Mouse (Mus musculus): ENCODE measurements around the gene Kdm4a. TPM values are rescaled to one million over a fixed set of nuclear protein-coding genes. Genes with fewer than 3 reads are reported as not detected.
A peak's percentile ranks its signal among the peaks of the same experiment; 100 is the strongest.

The Kdm4a gene
- polyA plus RNA-seq, 1 experiment = 66.6 TPM

DNA sequence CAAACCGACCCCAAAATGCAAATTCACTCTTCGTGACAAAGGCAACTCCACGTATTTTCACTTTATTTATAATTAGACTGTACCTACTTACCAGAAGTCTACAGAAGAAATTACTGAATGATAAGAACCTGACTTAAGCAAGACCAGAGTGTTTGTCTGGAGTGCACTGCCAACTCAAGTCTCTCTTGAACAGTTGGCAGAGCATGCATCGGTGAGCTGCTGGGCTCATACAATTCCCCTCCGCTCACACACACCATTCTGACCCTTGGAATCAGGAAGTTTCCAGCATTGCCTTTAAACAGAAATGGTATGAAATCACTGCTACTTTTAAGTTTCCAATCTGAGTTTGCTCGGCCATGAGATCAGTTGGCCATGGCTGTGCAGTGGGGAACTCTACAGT lies 81.3 kb downstream of the Kdm4a start:
- H3K79me2 ChIP-seq (ENCODE audit: control insufficient read depth, insufficient read depth) = no peaks in the 10 kb centered on the region
- H3K4me3 ChIP-seq = no peak overlapping the region
- H3K4me2 ChIP-seq (ENCODE audit: low read depth) = no peak overlapping the region
- TF ChIP-seq POLR2A (IDR thresholded peaks at IDR 0.05; ENCODE audit: insufficient read length, low read depth) (no peak), CEBPB (IDR thresholded peaks at IDR 0.05; ENCODE audit: insufficient read depth, poor library complexity, severe bottlenecking) (no peak), POLR2AphosphoS2 (IDR thresholded peaks at IDR 0.05; ENCODE audit: insufficient read length, low read depth) (no peak), REST (IDR thresholded peaks at IDR 0.05; ENCODE audit: insufficient read depth, insufficient read length) (no peak), SRF (IDR thresholded peaks at IDR 0.05; ENCODE audit: control insufficient read depth, insufficient read length, low read depth) (no peak), TCF12 (IDR thresholded peaks at IDR 0.05; ENCODE audit: insufficient read depth, poor library complexity, severe bottlenecking) (no peak), MAX (IDR thresholded peaks at IDR 0.05; ENCODE audit: low read depth) (no peak)
- no peaks in the 10 kb centered on the region for H3K36me3 ChIP-seq (ENCODE audit: control insufficient read depth, insufficient read depth)
- no peak overlapping the region for H3ac ChIP-seq (ENCODE audit: control insufficient read depth, insufficient read length)
- no peaks in the 10 kb centered on the region for H3K27me3 ChIP-seq (ENCODE audit: control insufficient read depth, insufficient read depth, insufficient read length)

DNA sequence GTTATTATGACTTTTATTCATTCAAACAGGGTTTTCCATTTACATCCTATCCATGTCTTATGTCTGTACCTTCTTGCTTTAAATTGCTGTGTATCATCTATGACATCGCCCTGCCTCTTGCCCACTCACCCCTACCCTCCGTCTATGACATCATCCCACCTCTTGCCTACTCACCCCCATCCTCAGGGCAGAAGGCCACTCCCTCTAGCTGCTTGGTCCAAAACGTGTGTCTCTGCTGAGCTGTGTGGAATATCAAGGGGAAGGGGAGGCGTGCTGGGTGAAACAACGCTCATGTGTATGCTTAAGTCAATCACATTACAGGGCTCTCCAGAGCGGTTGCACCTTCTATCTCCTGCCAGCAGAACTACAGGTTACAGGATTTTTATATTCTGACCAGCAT lies 83.8 kb downstream of the Kdm4a start:
- no peaks in the 10 kb centered on the region for H3K79me2 ChIP-seq (ENCODE audit: control insufficient read depth, insufficient read depth)
- no peak overlapping the region for H3ac ChIP-seq (ENCODE audit: control insufficient read depth, insufficient read length)
- no peak overlapping the region for H3K4me2 ChIP-seq (ENCODE audit: low read depth)
- TF ChIP-seq POLR2AphosphoS2 (IDR thresholded peaks at IDR 0.05; ENCODE audit: insufficient read length, low read depth) (no peak), USF1 (IDR thresholded peaks at IDR 0.05; ENCODE audit: low read depth) (no peak), TCF3 (IDR thresholded peaks at IDR 0.05; ENCODE audit: insufficient read length, low read depth) (no peak), TCF12 (IDR thresholded peaks at IDR 0.05; ENCODE audit: insufficient read depth, poor library complexity, severe bottlenecking) (no peak), E2F4 (IDR thresholded peaks at IDR 0.05; ENCODE audit: insufficient read depth) (no peak), MYOG (IDR thresholded peaks at IDR 0.05; ENCODE audit: control insufficient read depth in 1 of 3, insufficient read depth in 1 of 3, insufficient read length in 2 of 3, low read depth in 2 of 3) (no peak), POLR2A (IDR thresholded peaks at IDR 0.05; ENCODE audit: insufficient read length, low read depth) (no peak), MYOD1 (IDR thresholded peaks at IDR 0.05; ENCODE audit: control insufficient read depth in 1 of 3, insufficient read length in 2 of 3, low read depth in 2 of 3) (no peak), CEBPB (IDR thresholded peaks at IDR 0.05; ENCODE audit: insufficient read depth, poor library complexity, severe bottlenecking) (no peak), REST (IDR thresholded peaks at IDR 0.05; ENCODE audit: insufficient read depth, insufficient read length) (no peak), SRF (IDR thresholded peaks at IDR 0.05; ENCODE audit: control insufficient read depth, insufficient read length, low read depth) (no peak)
- H3K4me3 ChIP-seq = no peak overlapping the region
- no peaks in the 10 kb centered on the region for H3K36me3 ChIP-seq (ENCODE audit: control insufficient read depth, insufficient read depth)
- no peaks in the 10 kb centered on the region for H3K27me3 ChIP-seq (ENCODE audit: control insufficient read depth, insufficient read depth, insufficient read length)

DNA sequence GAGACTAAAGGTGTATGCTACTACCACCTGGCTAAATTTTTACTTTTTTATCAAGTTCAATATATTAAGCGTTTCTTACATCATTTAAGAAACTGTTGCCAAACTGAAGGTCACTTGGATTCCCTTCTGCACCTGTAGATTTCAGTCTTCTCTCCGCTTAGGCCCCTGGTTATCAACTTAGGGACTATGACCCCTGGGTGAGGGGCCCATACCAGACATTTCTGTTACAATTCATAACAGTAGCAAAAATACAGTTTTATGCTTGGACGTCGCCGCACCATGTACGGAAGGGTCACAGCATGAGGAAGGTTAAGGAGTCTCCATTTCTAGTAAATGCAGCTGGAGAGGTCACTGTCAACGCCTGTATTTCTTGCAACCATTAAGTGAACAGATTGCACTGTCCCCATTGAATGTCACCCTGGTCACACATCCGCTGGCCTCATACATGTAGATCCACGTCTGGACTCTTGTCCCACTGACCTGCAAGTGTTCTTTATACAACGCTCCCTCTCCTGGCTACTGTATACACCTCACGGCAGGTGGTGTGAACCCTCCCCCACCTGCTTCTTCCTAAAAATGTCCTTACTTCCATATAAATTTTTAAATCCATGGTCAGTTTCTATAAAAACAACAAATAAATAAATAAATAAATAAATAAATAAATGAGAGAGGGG lies 86.9 kb downstream of the Kdm4a start:
- H3K4me2 ChIP-seq (ENCODE audit: low read depth) = no peak overlapping the region
- H3K4me3 ChIP-seq = no peak overlapping the region
- H3K79me2 ChIP-seq (ENCODE audit: control insufficient read depth, insufficient read depth) = no peaks in the 10 kb centered on the region
- H3K36me3 ChIP-seq (ENCODE audit: control insufficient read depth, insufficient read depth) = no peaks in the 10 kb centered on the region
- no peak overlapping the region for H3ac ChIP-seq (ENCODE audit: control insufficient read depth, insufficient read length)
- H3K27me3 ChIP-seq (ENCODE audit: control insufficient read depth, insufficient read depth, insufficient read length) = no peaks in the 10 kb centered on the region
- TF ChIP-seq POLR2A (IDR thresholded peaks at IDR 0.05; ENCODE audit: insufficient read length, low read depth) (no peak), CEBPB (IDR thresholded peaks at IDR 0.05; ENCODE audit: insufficient read depth, poor library complexity, severe bottlenecking) (no peak), TCF12 (IDR thresholded peaks at IDR 0.05; ENCODE audit: insufficient read depth, poor library complexity, severe bottlenecking) (no peak), SRF (IDR thresholded peaks at IDR 0.05; ENCODE audit: control insufficient read depth, insufficient read length, low read depth) (no peak), USF1 (IDR thresholded peaks at IDR 0.05; ENCODE audit: low read depth) (no peak), E2F4 (IDR thresholded peaks at IDR 0.05; ENCODE audit: insufficient read depth) (no peak), MAX (IDR thresholded peaks at IDR 0.05; ENCODE audit: low read depth) (no peak), MYOD1 (IDR thresholded peaks at IDR 0.05; ENCODE audit: control insufficient read depth in 1 of 3, insufficient read length in 2 of 3, low read depth in 2 of 3) (no peak), TCF3 (IDR thresholded peaks at IDR 0.05; ENCODE audit: insufficient read length, low read depth) (no peak), POLR2AphosphoS2 (IDR thresholded peaks at IDR 0.05; ENCODE audit: insufficient read length, low read depth) (no peak), REST (IDR thresholded peaks at IDR 0.05; ENCODE audit: insufficient read depth, insufficient read length) (no peak)

DNA sequence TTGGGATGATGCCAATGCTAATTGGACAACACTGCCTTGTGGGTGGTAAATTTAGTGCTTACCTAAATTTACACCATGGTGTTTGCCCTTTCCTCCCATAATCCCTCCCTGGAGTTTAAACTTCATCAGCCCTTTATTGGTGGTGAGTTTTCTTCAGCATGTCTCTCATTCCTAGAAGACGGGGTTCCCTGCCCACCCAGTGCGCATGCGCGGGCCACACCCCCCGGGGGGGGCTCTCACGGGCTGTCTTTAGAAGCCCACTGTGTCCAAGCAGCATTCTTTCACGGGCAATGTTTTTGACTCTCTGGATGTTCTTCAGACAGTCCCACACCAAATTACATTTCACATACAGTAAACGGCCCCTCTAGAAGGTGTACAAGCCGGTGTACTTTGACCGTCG lies 89.4 kb downstream of the Kdm4a start:
- H3K27me3 ChIP-seq (ENCODE audit: control insufficient read depth, insufficient read depth, insufficient read length) = no peaks in the 10 kb centered on the region
- H3K4me3 ChIP-seq = no peak overlapping the region
- H3ac ChIP-seq (ENCODE audit: control insufficient read depth, insufficient read length) = no peak overlapping the region
- H3K4me2 ChIP-seq (ENCODE audit: low read depth) = no peak overlapping the region
- TF ChIP-seq REST (IDR thresholded peaks at IDR 0.05; ENCODE audit: insufficient read depth, insufficient read length) (no peak), TCF12 (IDR thresholded peaks at IDR 0.05; ENCODE audit: insufficient read depth, poor library complexity, severe bottlenecking) (no peak), USF1 (IDR thresholded peaks at IDR 0.05; ENCODE audit: low read depth) (no peak), MYOG (IDR thresholded peaks at IDR 0.05; ENCODE audit: control insufficient read depth in 1 of 3, insufficient read depth in 1 of 3, insufficient read length in 2 of 3, low read depth in 2 of 3) (no peak), CEBPB (IDR thresholded peaks at IDR 0.05; ENCODE audit: insufficient read depth, poor library complexity, severe bottlenecking) (no peak), MAX (IDR thresholded peaks at IDR 0.05; ENCODE audit: low read depth) (no peak), E2F4 (IDR thresholded peaks at IDR 0.05; ENCODE audit: insufficient read depth) (no peak), POLR2AphosphoS2 (IDR thresholded peaks at IDR 0.05; ENCODE audit: insufficient read length, low read depth) (no peak), POLR2A (IDR thresholded peaks at IDR 0.05; ENCODE audit: insufficient read length, low read depth) (no peak)
- H3K36me3 ChIP-seq (ENCODE audit: control insufficient read depth, insufficient read depth) = no peaks in the 10 kb centered on the region
- H3K79me2 ChIP-seq (ENCODE audit: control insufficient read depth, insufficient read depth) = no peaks in the 10 kb centered on the region

DNA sequence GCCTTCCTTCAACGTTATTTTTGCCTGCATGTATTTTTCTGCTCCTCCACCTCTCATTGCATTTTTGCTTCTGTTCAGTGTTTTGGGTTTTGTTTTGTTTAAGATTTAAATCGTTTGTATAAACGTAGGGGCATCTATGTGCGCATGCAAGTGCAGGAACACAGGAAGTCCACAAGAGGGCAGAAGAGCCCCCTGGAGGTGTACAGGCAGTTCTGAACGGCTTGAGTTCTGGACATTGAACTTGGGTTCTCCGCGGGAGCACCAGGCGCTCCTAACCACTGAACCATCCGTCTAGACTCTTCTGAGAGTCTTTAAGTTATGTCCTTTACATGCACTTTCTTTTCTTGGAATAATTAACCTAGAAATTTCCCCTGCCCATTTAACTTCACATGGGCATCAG lies 89.9 kb downstream of the Kdm4a start:
- no peak overlapping the region for H3ac ChIP-seq (ENCODE audit: control insufficient read depth, insufficient read length)
- no peaks in the 10 kb centered on the region for H3K79me2 ChIP-seq (ENCODE audit: control insufficient read depth, insufficient read depth)
- H3K36me3 ChIP-seq (ENCODE audit: control insufficient read depth, insufficient read depth) = no peaks in the 10 kb centered on the region
- H3K27me3 ChIP-seq (ENCODE audit: control insufficient read depth, insufficient read depth, insufficient read length) = no peaks in the 10 kb centered on the region
- peak overlapping the region; percentile 65 for H3K4me2 ChIP-seq (ENCODE audit: low read depth)
- TF ChIP-seq POLR2A (IDR thresholded peaks at IDR 0.05; ENCODE audit: insufficient read length, low read depth) (no peak), MYOD1 (IDR thresholded peaks at IDR 0.05; ENCODE audit: control insufficient read depth in 1 of 3, insufficient read length in 2 of 3, low read depth in 2 of 3) (no peak), MYOG (IDR thresholded peaks at IDR 0.05; ENCODE audit: control insufficient read depth in 1 of 3, insufficient read depth in 1 of 3, insufficient read length in 2 of 3, low read depth in 2 of 3) (no peak), REST (IDR thresholded peaks at IDR 0.05; ENCODE audit: insufficient read depth, insufficient read length) (no peak), TCF3 (IDR thresholded peaks at IDR 0.05; ENCODE audit: insufficient read length, low read depth) (no peak), CEBPB (IDR thresholded peaks at IDR 0.05; ENCODE audit: insufficient read depth, poor library complexity, severe bottlenecking) (no peak), SRF (IDR thresholded peaks at IDR 0.05; ENCODE audit: control insufficient read depth, insufficient read length, low read depth) (no peak), POLR2AphosphoS2 (IDR thresholded peaks at IDR 0.05; ENCODE audit: insufficient read length, low read depth) (no peak), MAX (IDR thresholded peaks at IDR 0.05; ENCODE audit: low read depth) (no peak), TCF12 (IDR thresholded peaks at IDR 0.05; ENCODE audit: insufficient read depth, poor library complexity, severe bottlenecking) (no peak), E2F4 (IDR thresholded peaks at IDR 0.05; ENCODE audit: insufficient read depth) (no peak)
- no peak overlapping the region for H3K4me3 ChIP-seq

Data from myocyte (in vitro differentiated cells).